9 mouse cellular contexts compared by ENCODE assay signal in genomic region chr9:57485774-57486173, GRCm38 (mm10). TPM values are rescaled to one million over a fixed set of nuclear protein-coding genes. Genes with fewer than 3 reads are reported as not detected.
DNase-seq lines count a peak whose midpoint lies in the region; ATAC-seq and TF ChIP-seq lines count a peak whose summit lies in the region.
"Had no signal": no experiment of that assay in that cellular context is flagged by ENCODE, and none has a peak within 500 bp of the region (broad histone marks: within the 10 kb centered on the region; RNA-seq: fewer than 3 reads in every experiment).

No protein-coding gene starts in this region.

- no peak overlapping the region for H3K4me2 ChIP-seq in liver, embryonic 11.5 days
- no peak overlapping the region for H3K4me2 ChIP-seq in neural tube, embryonic 14.5 days (ENCODE audit: low read depth, low read length)
- H3K4me2 ChIP-seq: embryonic facial prominence, embryonic 12.5 days had no signal

- no peak for TF ChIP-seq POLR2A in heart, adult 2 months (IDR thresholded peaks at IDR 0.05; ENCODE audit: insufficient read depth, low read depth, low read length)
- no peak for TF ChIP-seq POLR2A in testis, adult 2 months (IDR thresholded peaks at IDR 0.05; ENCODE audit: control insufficient read depth, low read depth, low read length)

- H3K27me3 ChIP-seq in heart, adult 2 months (ENCODE audit: control insufficient read depth, insufficient read depth, low read length) = no peaks in the 10 kb centered on the region
- H3K27me3 ChIP-seq in liver, embryonic 11.5 days (replicated peaks; ENCODE audit: control insufficient read depth, insufficient read depth, low read length) = peaks cover 5% of the 10 kb centered on the region; the same call in 1 of the 2 replicates
- H3K27me3 ChIP-seq in neural tube, embryonic 14.5 days (ENCODE audit: control insufficient read depth, insufficient read depth, low read length) = no peaks in the 10 kb centered on the region
- no peaks in the 10 kb centered on the region for H3K27me3 ChIP-seq in testis, adult 2 months (ENCODE audit: control insufficient read depth, insufficient read depth, low read length)

- H3K4me1 ChIP-seq in heart, adult 2 months (ENCODE audit: control insufficient read depth, insufficient read depth, low read length) = no peaks in the 10 kb centered on the region
- no peaks in the 10 kb centered on the region; the same call in 1 of the 2 replicates for H3K4me1 ChIP-seq in liver, embryonic 11.5 days (replicated peaks; ENCODE audit: control insufficient read depth, insufficient read depth, low read length)
- H3K4me1 ChIP-seq in neural tube, embryonic 14.5 days (ENCODE audit: control insufficient read depth, insufficient read depth, low read length) = no peaks in the 10 kb centered on the region
- peaks cover 3% of the 10 kb centered on the region; the same call in 1 of the 2 replicates for H3K4me1 ChIP-seq in testis, adult 2 months (ENCODE audit: control insufficient read depth, insufficient read depth, low read length)
- H3K4me1 ChIP-seq: embryonic facial prominence, embryonic 12.5 days had no signal

- peak; percentile 84 for TF ChIP-seq EP300 in heart, adult 2 months (IDR thresholded peaks at IDR 0.05; ENCODE audit: insufficient read depth, low read depth, low read length)

- DNase-seq in B cell, adult 2 months = peak; percentile 86 to 88
- peak; percentile 90 for DNase-seq in adrenal gland, postnatal 14 days
- peak; percentile 72 for DNase-seq in embryo, embryonic 9.5 days (ENCODE audit: extremely low spot score)
- peak; percentile 73 to 77 for DNase-seq in heart, adult 2 months
- peak; percentile 88 for DNase-seq in kidney, adult 9 months
- DNase-seq in liver, embryonic 11.5 days (ENCODE audit: low spot score) = peak; percentile 70

- H3K36me3 ChIP-seq in heart, adult 2 months (ENCODE audit: control insufficient read depth, insufficient read depth, low read length) = no peaks in the 10 kb centered on the region
- no peaks in the 10 kb centered on the region for H3K36me3 ChIP-seq in liver, embryonic 11.5 days (ENCODE audit: control insufficient read depth, insufficient read depth, low read length)
- H3K36me3 ChIP-seq in neural tube, embryonic 14.5 days (ENCODE audit: control insufficient read depth, insufficient read depth, low read length) = no peaks in the 10 kb centered on the region
- no peaks in the 10 kb centered on the region for H3K36me3 ChIP-seq in testis, adult 2 months (ENCODE audit: control insufficient read depth, insufficient read depth, low read length)
- H3K36me3 ChIP-seq: embryonic facial prominence, embryonic 12.5 days had no signal

- 12% methylated on average over 7 of the region's 7 CpGs for WGBS in heart, adult 2 months
- WGBS in liver, embryonic 11.5 days = 15% methylated on average over 7 of the region's 7 CpGs
- 15% methylated on average over 7 of the region's 7 CpGs for whole genome bisulfite sequencing in neural tube, embryonic 14.5 days

- H3K9ac ChIP-seq in heart, adult 2 months (ENCODE audit: low read depth, low read length) = no peak overlapping the region
- no peak overlapping the region for H3K9ac ChIP-seq in liver, embryonic 11.5 days (ENCODE audit: low read depth, low read length)
- H3K9ac ChIP-seq in neural tube, embryonic 14.5 days (replicated peaks; ENCODE audit: low read depth, low read length) = no peak overlapping the region
- H3K9ac ChIP-seq: embryonic facial prominence, embryonic 12.5 days had no signal

- H3K4me3 ChIP-seq in heart, adult 2 months = no peak overlapping the region
- no peak overlapping the region for H3K4me3 ChIP-seq in liver, embryonic 11.5 days (ENCODE audit: low read depth, low read length)
- H3K4me3 ChIP-seq in neural tube, embryonic 14.5 days (ENCODE audit: low read depth, low read length) = no peak overlapping the region
- H3K4me3 ChIP-seq in testis, adult 2 months (ENCODE audit: control insufficient read depth, low read depth, low read length) = no peak overlapping the region; the same call in 1 of the 2 replicates
- H3K4me3 ChIP-seq: embryonic facial prominence, embryonic 12.5 days had no signal

- ATAC-seq in liver, embryonic 11.5 days (replicated peaks; ENCODE audit: low FRiP score) = no peak
- peak; percentile 82; the same call in 1 of the 2 replicates for ATAC-seq in neural tube, embryonic 14.5 days (ENCODE audit: low read depth)

- peak; percentile 99 for TF ChIP-seq CTCF in heart, adult 2 months (IDR thresholded peaks at IDR 0.05)
- TF ChIP-seq CTCF in testis, adult 2 months (IDR thresholded peaks at IDR 0.05; ENCODE audit: control insufficient read depth, insufficient read depth, insufficient replicate concordance, low read depth, low read length) = peak; percentile 63; the same call in 1 of the 2 replicates

- H3K79me2 ChIP-seq in heart, adult 2 months (replicated peaks; ENCODE audit: control insufficient read depth, insufficient read depth, low read length) = no peaks in the 10 kb centered on the region

- H3K9me3 ChIP-seq in liver, embryonic 11.5 days (ENCODE audit: control insufficient read depth, low read length) = no peaks in the 10 kb centered on the region
- no peaks in the 10 kb centered on the region for H3K9me3 ChIP-seq in neural tube, embryonic 14.5 days (ENCODE audit: control insufficient read depth, low read length)
- H3K9me3 ChIP-seq: embryonic facial prominence, embryonic 12.5 days had no signal

- H3K27ac ChIP-seq in heart, adult 2 months = no peak overlapping the region
- H3K27ac ChIP-seq in liver, embryonic 11.5 days (ENCODE audit: low read depth, low read length) = no peak overlapping the region
- no peak overlapping the region for H3K27ac ChIP-seq in neural tube, embryonic 14.5 days (ENCODE audit: low read depth, low read length)
- no peak overlapping the region for H3K27ac ChIP-seq in testis, adult 2 months (ENCODE audit: control insufficient read depth, insufficient read depth, low read depth, low read length)
- H3K27ac ChIP-seq: embryonic facial prominence, embryonic 12.5 days had no signal

- intact Hi-C loops in heart, adult 2 months (cut with DNase I) = loop anchor here (1.0 to 5.0 kb wide), 2 partner anchors 32 to 172 kb away; no protein-coding TSS in a partner anchor

RNA-seq across cellular contexts. Expression of gene Scamp5, which starts 17.9 kb away (rescaled TPM):
- total RNA-seq in adrenal gland, postnatal 14 days (2021) = 11.0 and 13.1 TPM in 2 replicates
- 1 to 10 TPM; 3.9 to 4.9 TPM for total RNA-seq in heart, adult 2 months (2021)
- polyA plus RNA-seq in heart, adult 2 months (2012; rRNA removed) = 15.9 and 21.4 TPM in 2 replicates
- polyA plus RNA-seq in liver, embryonic 11.5 days (2014; fragmentation: Nextera tagmentation; extraction: Ambion mirVana) = 9.7 and 12.8 TPM in 2 replicates
- polyA plus RNA-seq in neural tube, embryonic 14.5 days (2014; fragmentation: Nextera tagmentation; extraction: Ambion mirVana) = 61.3 and 73.7 TPM in 2 replicates
- polyA plus RNA-seq in testis, adult 2 months (2012; rRNA removed) = 5.7 and 6.2 TPM in 2 replicates

RNA-seq across cellular contexts. Expression of gene Rpp25, which starts 18.1 kb away (rescaled TPM):
- 2.2 and 2.7 TPM in 2 replicates for total RNA-seq in adrenal gland, postnatal 14 days (2021)
- total RNA-seq in heart, adult 2 months (2021) = 1 to 10 TPM; 1.6 TPM
- polyA plus RNA-seq in heart, adult 2 months (2012; rRNA removed) = 2.1 TPM in 2 replicates
- polyA plus RNA-seq in liver, embryonic 11.5 days (2014; fragmentation: Nextera tagmentation; extraction: Ambion mirVana) = 2.1 and 3.1 TPM in 2 replicates
- polyA plus RNA-seq in neural tube, embryonic 14.5 days (2014; fragmentation: Nextera tagmentation; extraction: Ambion mirVana) = 21.5 and 25.8 TPM in 2 replicates
- polyA plus RNA-seq in testis, adult 2 months (2012; rRNA removed) = 0.20 and 0.55 TPM in 2 replicates

RNA-seq across cellular contexts. Expression of gene Cox5a, which starts 35.3 kb away (rescaled TPM):
- total RNA-seq in adrenal gland, postnatal 14 days (2021) = 1,056 and 1,152 TPM in 2 replicates
- 1,000 to 10,000 TPM; 2,350 to 2,717 TPM for total RNA-seq in heart, adult 2 months (2021)
- polyA plus RNA-seq in heart, adult 2 months (2012; rRNA removed) = 1,522 and 1,780 TPM in 2 replicates
- polyA plus RNA-seq in liver, embryonic 11.5 days (2014; fragmentation: Nextera tagmentation; extraction: Ambion mirVana) = 519 and 531 TPM in 2 replicates
- polyA plus RNA-seq in neural tube, embryonic 14.5 days (2014; fragmentation: Nextera tagmentation; extraction: Ambion mirVana) = 936 and 1,022 TPM in 2 replicates
- 335 and 344 TPM in 2 replicates for polyA plus RNA-seq in testis, adult 2 months (2012; rRNA removed)

RNA-seq across cellular contexts. Expression of gene Ppcdc, which starts 45.9 kb away (rescaled TPM):
- 19.8 and 24.6 TPM in 2 replicates for total RNA-seq in adrenal gland, postnatal 14 days (2021)
- 1 to 10 TPM; 7.3 to 7.6 TPM for total RNA-seq in heart, adult 2 months (2021)
- polyA plus RNA-seq in heart, adult 2 months (2012; rRNA removed) = 16.9 and 22.9 TPM in 2 replicates
- polyA plus RNA-seq in liver, embryonic 11.5 days (2014; fragmentation: Nextera tagmentation; extraction: Ambion mirVana) = 19.9 and 22.0 TPM in 2 replicates
- polyA plus RNA-seq in neural tube, embryonic 14.5 days (2014; fragmentation: Nextera tagmentation; extraction: Ambion mirVana) = 20.3 and 21.7 TPM in 2 replicates
- 37.5 and 39.1 TPM in 2 replicates for polyA plus RNA-seq in testis, adult 2 months (2012; rRNA removed)

RNA-seq across cellular contexts. Expression of gene Fam219b, which starts 51.6 kb away (rescaled TPM):
- total RNA-seq in adrenal gland, postnatal 14 days (2021) = 17.5 and 19.1 TPM in 2 replicates
- 1 to 10 TPM; 8.1 to 8.3 TPM for total RNA-seq in heart, adult 2 months (2021)
- polyA plus RNA-seq in heart, adult 2 months (2012; rRNA removed) = 3.1 and 4.7 TPM in 2 replicates
- polyA plus RNA-seq in liver, embryonic 11.5 days (2014; fragmentation: Nextera tagmentation; extraction: Ambion mirVana) = 14.8 and 15.7 TPM in 2 replicates
- 23.7 and 24.0 TPM in 2 replicates for polyA plus RNA-seq in neural tube, embryonic 14.5 days (2014; fragmentation: Nextera tagmentation; extraction: Ambion mirVana)
- polyA plus RNA-seq in testis, adult 2 months (2012; rRNA removed) = 2.3 and 2.8 TPM in 2 replicates
